Mouse (Mus musculus) midbrain, embryonic 15.5 days (tissue): ENCODE results near the gene Fes. TPM values are rescaled to one million over a fixed set of nuclear protein-coding genes. Genes with fewer than 3 reads are reported as not detected.

Experiments
- ATAC-seq: fragments of 200-750 bp; cut with Nextera tagmentation; replicated peaks from 2 replicates; pipeline ENCODE4 v1.8.0; 2017; ENCODE audit warnings: moderate TSS enrichment
- H3K27ac ChIP-seq: fragments of 300-500 bp; sonication (generic); 2 replicates; pipeline ENCODE4 v1.5.1; 2015; ENCODE audit warnings: mild to moderate bottlenecking, inconsistent platforms
- H3K27me3 ChIP-seq: fragments of 300-500 bp; sonication (generic); replicated peaks from 2 replicates; pipeline ENCODE4 v1.6.1; 2015; ENCODE audit warnings: inconsistent platforms
- H3K36me3 ChIP-seq: fragments of 300-500 bp; sonication (generic); replicated peaks from 2 replicates; pipeline ENCODE4 v1.6.1; 2015; ENCODE audit warnings: inconsistent platforms
- H3K4me1 ChIP-seq: fragments of 300-500 bp; sonication (generic); 2 replicates; pipeline ENCODE4 v1.6.1; 2015; ENCODE audit warnings: inconsistent platforms
- H3K4me2 ChIP-seq: fragments of 300-500 bp; sonication (generic); 2 replicates; pipeline ENCODE4 v1.6.1; 2015; ENCODE audit warnings: inconsistent platforms, mild to moderate bottlenecking, moderate library complexity
- H3K4me3 ChIP-seq: fragments of 300-500 bp; sonication (generic); 2 replicates; pipeline ENCODE4 v1.5.1; 2015; ENCODE audit warnings: mild to moderate bottlenecking, inconsistent platforms
- H3K9ac ChIP-seq: fragments of 300-500 bp; sonication (generic); 2 replicates; pipeline ENCODE4 v1.6.1; 2015; ENCODE audit warnings: mild to moderate bottlenecking, inconsistent platforms
- H3K9me3 ChIP-seq: fragments of 300-500 bp; sonication (generic); 2 replicates; pipeline ENCODE4 v1.6.1; 2016; ENCODE audit warnings: inconsistent platforms
- WGBS: fragments of 180-500 bp; shearing (Covaris S2); methylation state at CpG from one replicate; pipeline ENCODE4 v1.1.7; 2015; ENCODE audit warnings: mixed read lengths; 5-methylcytosine and 5-hydroxymethylcytosine counted together
- polyA plus RNA-seq: library from polyadenylated mRNA; unstranded; fragments of >200 nt; fragmentation: Nextera tagmentation; extraction: Ambion mirVana; gene quantifications from 2 replicates; pipeline ENCODE4 v1.2.1, GENCODE M21; 2015

The Fes gene
- polyA plus RNA-seq, 1 experiment from 2014 or later, result 4.4 TPM

DNA sequence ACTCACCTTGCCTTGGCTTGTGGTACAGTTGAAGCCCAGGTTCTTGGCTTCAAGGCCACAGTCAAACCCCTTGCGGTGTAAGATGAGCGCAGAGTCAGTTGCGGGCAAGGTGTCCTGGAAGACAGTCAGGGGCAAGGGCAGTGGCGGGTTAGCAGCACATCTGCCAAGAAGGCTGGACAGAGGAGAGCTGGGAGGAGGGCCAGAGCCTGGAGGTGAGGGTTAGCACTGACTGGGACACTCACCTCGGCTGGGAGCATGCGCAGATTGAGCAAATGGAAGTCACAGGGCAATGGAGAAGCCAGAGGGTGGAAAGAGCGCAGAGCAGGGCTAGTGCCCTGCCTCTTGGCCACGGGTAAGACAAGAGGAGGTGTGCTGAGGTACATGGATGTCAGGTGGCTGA, 34.8 kb downstream of the Fes start:
- Histone ChIP-seq H3K4me3 (no peak overlapping the region), H3K36me3 (peaks cover 35% of the 10 kb centered on the region), H3K4me1 (no peaks in the 10 kb centered on the region), H3K27ac (no peak overlapping the region), H3K27me3 (no peaks in the 10 kb centered on the region), H3K4me2 (no peak overlapping the region), H3K9me3 (no peaks in the 10 kb centered on the region), H3K9ac (no peak overlapping the region)
- 94% methylated on average over 8 of the region's 8 CpGs for WGBS
- no peak for ATAC-seq

DNA sequence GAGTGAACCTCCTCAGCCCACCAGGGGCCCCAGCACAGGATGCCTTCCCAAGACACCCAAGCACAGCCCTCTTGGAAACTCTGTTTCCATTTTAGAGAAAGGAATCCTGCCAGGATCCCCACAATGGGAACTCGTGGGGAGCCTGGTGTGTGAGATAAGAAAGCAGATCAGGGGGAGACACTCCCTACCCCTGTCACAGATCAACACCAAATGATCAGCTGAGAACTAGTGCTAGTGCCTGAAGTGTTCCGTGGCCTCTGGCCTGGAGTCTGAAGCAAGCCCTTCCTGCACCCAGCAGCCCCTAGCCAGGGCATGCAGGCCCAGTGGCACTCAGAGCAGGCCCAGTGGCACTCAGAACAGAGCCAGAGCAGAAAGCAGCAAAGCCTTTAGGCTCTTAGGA, 36.9 kb downstream of the Fes start:
- H3K9ac ChIP-seq, result no peak overlapping the region
- H3K4me3 ChIP-seq, result no peak overlapping the region
- no peak for ATAC-seq
- peaks cover 27% of the 10 kb centered on the region for H3K36me3 ChIP-seq
- WGBS, result 82% methylated on average over 2 of the region's 2 CpGs
- H3K9me3 ChIP-seq, result no peaks in the 10 kb centered on the region
- no peak overlapping the region for H3K27ac ChIP-seq
- no peaks in the 10 kb centered on the region for H3K27me3 ChIP-seq
- H3K4me1 ChIP-seq, result no peaks in the 10 kb centered on the region
- no peak overlapping the region for H3K4me2 ChIP-seq

DNA sequence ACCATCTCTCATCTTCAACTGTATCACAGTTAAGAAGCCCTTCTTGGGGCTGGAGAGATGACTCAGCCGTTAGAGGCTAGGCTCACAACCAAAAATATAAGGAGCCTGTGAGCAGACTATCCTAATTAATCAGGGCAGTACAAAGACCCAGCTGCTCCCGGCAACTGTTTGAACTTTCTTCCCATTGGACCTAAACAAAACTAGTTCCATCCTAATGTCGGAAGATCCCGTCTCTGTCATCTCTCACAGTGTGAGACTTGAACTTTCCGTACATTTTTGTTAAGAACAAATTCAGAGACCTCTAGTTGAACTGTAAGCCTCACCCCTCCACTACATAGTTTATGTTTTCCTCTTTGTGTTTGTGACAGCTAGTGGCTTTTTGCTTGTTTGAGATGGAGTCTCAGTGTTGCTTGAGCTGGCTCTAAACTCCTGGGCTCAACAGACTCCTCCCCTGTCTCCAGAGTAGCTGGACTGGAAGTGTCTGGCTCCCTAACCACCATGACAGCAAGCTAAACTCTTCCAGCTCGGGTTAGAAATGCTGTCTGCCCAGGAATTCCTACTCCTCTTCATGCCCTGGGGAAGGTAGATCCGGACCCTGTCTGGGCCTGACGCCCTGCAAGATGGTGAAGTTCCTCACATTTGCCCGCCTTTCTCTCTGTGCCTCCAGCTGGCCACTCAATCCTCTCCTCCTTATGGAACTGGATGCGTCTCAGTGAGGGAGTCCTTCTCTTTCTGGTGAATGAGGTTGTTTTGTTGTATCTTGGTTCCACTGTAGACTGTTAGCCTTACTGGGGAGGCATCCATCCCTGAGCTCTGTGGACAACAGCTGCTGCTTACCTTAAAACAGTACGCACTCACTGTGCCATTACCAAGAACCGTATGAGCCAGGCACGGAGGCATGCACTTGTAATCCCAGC, 39.8 kb downstream of the Fes start:
- 73% methylated on average over 13 of the region's 13 CpGs for WGBS
- peaks cover 7% of the 10 kb centered on the region for H3K4me1 ChIP-seq

DNA sequence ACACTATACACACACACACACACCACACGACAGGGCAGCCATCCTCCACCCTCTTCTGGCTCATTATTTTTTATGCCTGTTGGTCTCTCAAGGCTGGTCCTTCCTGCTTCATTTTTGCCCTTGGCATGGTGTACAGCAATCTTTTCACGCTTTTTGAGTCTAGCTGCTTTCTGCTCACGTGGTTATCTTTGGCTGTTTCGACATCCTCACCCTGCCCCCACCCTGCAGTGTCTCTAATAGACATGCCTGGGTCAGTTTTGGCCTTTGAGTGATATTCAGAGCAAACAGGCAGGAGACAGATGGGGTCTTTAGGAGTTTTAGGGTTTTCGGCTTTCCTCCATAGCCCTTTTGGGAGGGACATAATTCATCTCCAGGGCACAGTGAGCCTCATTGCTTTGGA, 40.9 kb downstream of the Fes start:
- WGBS, result 93% methylated on average over 5 of the region's 5 CpGs
- Histone ChIP-seq H3K27me3 (no peaks in the 10 kb centered on the region), H3K4me2 (no peak overlapping the region), H3K36me3 (peaks cover 13% of the 10 kb centered on the region), H3K4me1 (peaks cover 17% of the 10 kb centered on the region), H3K4me3 (no peak overlapping the region), H3K9me3 (no peaks in the 10 kb centered on the region), H3K27ac (no peak overlapping the region), H3K9ac (no peak overlapping the region)
- ATAC-seq, result no peak

More for the DNA sequence above, 39.8 kb downstream of the Fes start:
- no peak overlapping the region for H3K4me3 ChIP-seq
- ATAC-seq, result no peak
- H3K27me3 ChIP-seq, result no peaks in the 10 kb centered on the region
- no peak overlapping the region for H3K4me2 ChIP-seq
- H3K27ac ChIP-seq, result 0 out of 2 replicates have a peak overlapping the region, but pooled peaks have one; percentile 25
- H3K9me3 ChIP-seq, result no peaks in the 10 kb centered on the region
- no peak overlapping the region for H3K9ac ChIP-seq
- H3K36me3 ChIP-seq, result peaks cover 22% of the 10 kb centered on the region

DNA sequence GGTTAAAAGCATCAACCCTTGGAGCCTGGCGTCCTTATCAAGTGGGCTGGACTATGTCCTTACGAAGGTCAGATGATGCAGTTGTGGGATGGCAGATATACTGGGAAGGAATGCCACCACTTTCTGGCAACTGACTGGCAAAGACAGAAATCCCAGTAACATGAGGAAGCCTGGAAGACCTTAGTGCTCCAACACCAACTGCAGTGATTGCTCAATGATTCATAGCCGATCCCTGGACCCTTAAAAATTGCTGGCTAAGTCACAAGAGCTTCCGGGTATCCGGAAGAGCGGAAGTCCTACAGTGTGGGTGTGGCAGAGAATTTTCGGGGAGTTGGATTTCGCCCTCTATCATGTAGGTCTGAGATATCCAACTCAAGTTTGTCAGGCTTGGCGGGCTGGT, 41.6 kb downstream of the Fes start:
- Histone ChIP-seq H3K4me2 (no peak overlapping the region), H3K27ac (no peak overlapping the region), H3K9ac (no peak overlapping the region), H3K36me3 (peaks cover 13% of the 10 kb centered on the region), H3K9me3 (no peaks in the 10 kb centered on the region), H3K27me3 (no peaks in the 10 kb centered on the region), H3K4me1 (peaks cover 23% of the 10 kb centered on the region), H3K4me3 (no peak overlapping the region)
- WGBS, result 97% methylated on average over 9 of the region's 9 CpGs
- ATAC-seq, result no peak

DNA sequence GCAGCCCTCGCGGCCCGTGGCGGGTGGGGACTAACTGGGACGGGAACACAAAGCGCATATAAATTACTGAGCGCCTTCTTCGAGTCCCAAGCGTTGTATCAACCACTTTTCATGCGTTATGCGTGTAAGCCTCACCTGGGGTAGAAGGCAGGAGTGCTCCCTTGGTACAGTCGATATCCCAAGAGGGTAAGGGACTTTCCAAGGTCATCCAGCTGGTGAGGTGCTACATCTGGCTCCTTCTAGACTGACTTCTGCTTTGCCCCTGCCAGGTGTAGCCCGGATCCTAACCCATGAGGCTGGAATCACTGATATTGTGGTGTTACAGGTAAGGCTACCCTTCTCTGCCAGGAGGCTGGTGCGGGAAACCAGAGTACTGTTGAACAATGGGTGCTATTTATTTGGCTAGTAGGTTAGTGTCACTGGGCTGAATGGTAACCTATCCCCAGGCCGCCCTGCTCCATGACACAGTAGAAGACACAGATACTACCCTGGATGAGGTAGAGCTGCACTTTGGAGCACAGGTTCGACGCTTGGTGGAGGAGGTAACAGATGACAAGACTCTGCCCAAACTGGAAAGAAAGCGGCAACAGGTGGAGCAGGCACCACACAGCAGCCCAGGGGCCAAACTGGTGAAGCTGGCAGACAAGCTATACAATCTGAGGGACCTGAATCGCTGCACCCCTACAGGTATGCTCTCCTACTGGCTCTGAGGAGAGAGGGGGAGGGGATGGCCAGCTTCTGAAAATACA, 44.3 kb downstream of the Fes start:
- H3K4me2 ChIP-seq, result peak overlapping the region; percentile 60
- H3K27me3 ChIP-seq, result no peaks in the 10 kb centered on the region
- ATAC-seq, result peak; percentile 12

DNA sequence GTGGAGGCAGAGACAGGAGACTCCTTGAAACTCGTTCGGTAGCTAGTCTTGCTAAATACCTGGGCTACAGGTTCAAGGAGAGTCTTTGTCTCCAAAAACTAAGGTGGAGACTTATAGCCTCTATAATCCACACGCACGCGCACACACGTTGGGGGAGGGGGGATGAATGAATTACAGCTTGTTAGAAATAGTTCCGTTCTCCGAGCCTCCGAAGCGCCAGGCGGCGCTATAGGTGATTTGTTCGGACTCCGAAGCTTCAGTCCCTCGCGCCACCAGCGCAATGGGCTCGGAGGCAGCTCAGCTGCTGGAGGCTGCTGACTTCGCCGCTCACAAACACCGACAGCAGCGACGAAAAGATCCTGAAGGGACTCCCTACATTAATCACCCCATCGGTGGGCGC, 44.9 kb downstream of the Fes start, which contains the start of gene Hddc3:
Gene Hddc3 (plus strand): TSS at position 247 of the 400 bp plus-strand sequence.
- no peaks in the 10 kb centered on the region for H3K9me3 ChIP-seq
- peak; percentile 41 for ATAC-seq
- peak within 1 kb of the TSS; percentile 60 for H3K4me2 ChIP-seq
- no peaks in the 10 kb centered on the region for H3K27me3 ChIP-seq
- peak within 1 kb of the TSS; percentile 55 for H3K4me3 ChIP-seq
- H3K27ac ChIP-seq, result peak within 1 kb of the TSS; percentile 82
- peak within 1 kb of the TSS; percentile 71 for H3K9ac ChIP-seq
- H3K4me1 ChIP-seq, result peaks cover 46% of the 10 kb centered on the region
- H3K36me3 ChIP-seq, result no peaks in the 10 kb centered on the region
- 1% methylated on average over 25 of the region's 25 CpGs for WGBS

More for the DNA sequence above, 44.3 kb downstream of the Fes start:
- peaks cover 40% of the 10 kb centered on the region for H3K4me1 ChIP-seq
- H3K27ac ChIP-seq, result peak overlapping the region; percentile 82
- WGBS, result 25% methylated on average over 19 of the region's 19 CpGs
- no peaks in the 10 kb centered on the region for H3K36me3 ChIP-seq
- peak overlapping the region; percentile 55 for H3K4me3 ChIP-seq
- no peaks in the 10 kb centered on the region for H3K9me3 ChIP-seq
- peak overlapping the region; percentile 71 for H3K9ac ChIP-seq

DNA sequence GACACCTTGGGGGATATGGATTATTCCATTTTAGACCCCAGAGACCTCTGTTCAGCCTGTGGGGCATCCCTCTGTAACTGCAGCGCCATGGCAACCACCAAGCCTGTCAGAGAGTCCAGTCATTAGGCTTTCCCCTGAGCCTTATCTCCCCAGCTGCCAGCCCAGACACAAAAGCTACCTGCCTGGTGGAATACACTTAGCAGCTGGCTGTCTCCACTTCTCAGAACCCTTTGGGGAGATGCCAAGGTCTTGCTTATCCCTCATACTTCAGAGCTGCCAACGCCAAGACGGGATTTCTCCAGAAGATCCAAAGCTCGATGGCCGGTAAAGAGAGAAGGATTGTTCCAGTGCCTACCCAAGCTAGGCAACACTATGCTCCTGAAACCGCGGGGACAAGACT, 46.0 kb downstream of the Fes start:
- no peak overlapping the region for H3K4me3 ChIP-seq
- H3K9ac ChIP-seq, result no peak overlapping the region
- H3K27me3 ChIP-seq, result no peaks in the 10 kb centered on the region
- no peaks in the 10 kb centered on the region for H3K9me3 ChIP-seq
- no peak for ATAC-seq
- peaks cover 6% of the 10 kb centered on the region for H3K36me3 ChIP-seq
- WGBS, result 57% methylated on average over 7 of the region's 7 CpGs
- H3K27ac ChIP-seq, result 0 out of 2 replicates have a peak overlapping the region, but pooled peaks have one; percentile 10
- no peak overlapping the region for H3K4me2 ChIP-seq
- peaks cover 55% of the 10 kb centered on the region for H3K4me1 ChIP-seq

DNA sequence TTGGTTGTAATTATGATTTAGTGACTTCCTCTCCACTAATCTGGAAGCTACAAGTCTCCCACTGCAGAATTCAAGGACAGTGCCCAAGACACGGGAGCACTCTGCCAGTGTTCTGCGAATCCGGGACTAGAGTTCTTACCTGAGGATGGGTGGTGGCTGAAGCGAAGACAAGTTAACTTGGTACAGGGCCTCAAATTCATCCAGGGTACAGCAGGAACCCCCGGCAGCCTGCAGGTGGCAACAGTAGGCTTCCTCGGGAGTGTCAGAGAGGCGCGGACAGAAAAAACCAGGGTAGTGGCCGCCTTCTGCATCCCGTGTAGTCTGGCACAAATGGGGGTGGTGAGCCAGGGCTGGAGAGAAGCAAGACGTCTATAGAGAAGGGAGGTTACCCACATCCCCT, 47.0 kb downstream of the Fes start, which contains the start of gene Unc45a:
Gene Unc45a (minus strand): TSS at position 213 of the 400 bp plus-strand sequence.
- Histone ChIP-seq H3K4me3 (peak within 1 kb of the TSS; percentile 68), H3K27ac (peak within 1 kb of the TSS; percentile 92), H3K36me3 (peaks cover 15% of the 10 kb centered on the region), H3K4me1 (peaks cover 55% of the 10 kb centered on the region), H3K4me2 (peak within 1 kb of the TSS; percentile 90), H3K27me3 (no peaks in the 10 kb centered on the region), H3K9ac (peak within 1 kb of the TSS; percentile 55), H3K9me3 (no peaks in the 10 kb centered on the region)
- peak; percentile 48 for ATAC-seq
- 3% methylated on average over 11 of the region's 11 CpGs for WGBS

DNA sequence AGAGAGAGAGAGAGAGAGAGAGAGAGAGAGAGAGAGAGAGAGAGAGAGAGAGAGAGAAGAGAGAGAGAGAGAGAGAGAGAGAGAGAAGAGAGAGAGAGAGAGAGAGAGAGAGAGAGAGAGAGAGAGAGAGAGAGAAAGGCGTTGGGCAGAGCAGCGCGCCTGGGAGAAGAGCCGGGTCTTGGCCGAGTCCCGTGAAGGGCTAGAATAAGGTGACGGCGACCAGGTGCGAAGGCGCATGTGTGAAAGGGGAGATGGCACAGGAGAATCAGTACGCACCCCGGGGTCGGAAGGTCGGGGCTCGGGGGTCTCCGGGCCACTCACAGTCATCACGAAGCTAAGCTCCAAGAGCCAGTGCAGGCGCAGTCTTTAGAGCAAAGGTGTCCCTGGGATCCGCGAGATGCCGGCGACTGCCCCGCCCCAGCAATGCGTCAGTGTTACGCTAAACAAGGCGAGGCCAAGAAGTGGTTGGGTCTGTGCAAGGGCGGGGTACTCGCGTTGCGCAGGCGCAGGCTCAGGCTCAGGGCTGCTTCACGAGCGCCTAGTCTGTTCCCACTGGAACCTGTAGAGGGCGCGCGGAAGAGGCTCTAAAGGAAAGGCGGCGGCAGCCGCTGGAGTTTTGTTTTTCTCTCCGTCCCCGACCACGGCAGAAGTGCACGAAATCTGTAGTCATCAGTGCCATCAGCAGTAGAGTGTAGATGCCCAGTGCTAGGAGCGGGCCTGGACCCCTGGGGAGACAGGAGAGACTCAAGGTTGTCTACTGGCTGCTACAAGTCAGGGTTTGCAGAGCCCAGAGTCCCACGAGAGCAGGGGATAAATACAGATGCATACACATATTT, 47.7 kb downstream of the Fes start:
- Histone ChIP-seq H3K4me3 (peak overlapping the region; percentile 68), H3K4me1 (peaks cover 58% of the 10 kb centered on the region), H3K27me3 (no peaks in the 10 kb centered on the region), H3K36me3 (peaks cover 22% of the 10 kb centered on the region), H3K27ac (peak overlapping the region; percentile 92), H3K9ac (peak overlapping the region; percentile 55), H3K4me2 (peak overlapping the region; percentile 90), H3K9me3 (no peaks in the 10 kb centered on the region)
- WGBS, result under 1% methylated on average over 45 of the region's 45 CpGs
- ATAC-seq, result peak; percentile 97

DNA sequence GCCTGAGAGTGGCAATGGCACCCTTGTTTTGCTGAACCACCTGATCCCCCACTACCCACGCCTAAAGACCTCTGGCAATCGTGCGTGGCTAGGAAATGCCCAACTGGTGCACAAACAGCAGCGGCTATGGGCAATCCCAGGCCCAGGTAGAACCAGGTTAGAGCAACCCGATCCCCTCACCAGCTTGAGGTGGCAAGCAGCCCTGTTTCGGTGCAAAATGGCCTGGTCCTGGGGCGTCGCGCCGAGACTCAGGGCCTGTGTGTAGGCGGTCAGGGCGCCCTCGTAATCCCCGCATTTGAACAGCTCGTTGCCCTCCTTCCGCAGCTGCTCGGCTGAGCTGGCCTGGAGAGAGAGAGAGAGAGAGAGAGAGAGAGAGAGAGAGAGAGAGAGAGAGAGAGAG, 48.4 kb downstream of the Fes start:
- peak overlapping the region; percentile 79 for H3K27ac ChIP-seq
- H3K9me3 ChIP-seq, result no peaks in the 10 kb centered on the region
- H3K4me3 ChIP-seq, result peak overlapping the region; percentile 68
- H3K4me1 ChIP-seq, result peaks cover 58% of the 10 kb centered on the region
- H3K4me2 ChIP-seq, result peak overlapping the region; percentile 90
- H3K27me3 ChIP-seq, result no peaks in the 10 kb centered on the region
- WGBS, result 6% methylated on average over 17 of the region's 17 CpGs
- ATAC-seq, result 0 out of 2 replicates have a peak, but pooled peaks have one; percentile 13
- H3K36me3 ChIP-seq, result peaks cover 26% of the 10 kb centered on the region
- peak overlapping the region; percentile 74 for H3K9ac ChIP-seq
